Mouse (Mus musculus) cerebellum, adult 2 months (tissue): ENCODE results near the gene Dusp1.

Source experiments
- CTCF ChIP-seq: fragments of 200-500 bp; IDR thresholded peaks from 2 replicates; pipeline ENCODE4 v1.5.1; 2011; ENCODE audit warnings: low read depth, mild to moderate bottlenecking, control low read depth, low read length, moderate library complexity, borderline replicate concordance; ENCODE audit not compliant: insufficient read depth
- POLR2A ChIP-seq: fragments of 200-500 bp; IDR thresholded peaks from 2 replicates; pipeline ENCODE4 v1.6.1; 2011; ENCODE audit warnings: low read length, control low read depth, borderline replicate concordance; ENCODE audit not compliant: insufficient read depth

DNA sequence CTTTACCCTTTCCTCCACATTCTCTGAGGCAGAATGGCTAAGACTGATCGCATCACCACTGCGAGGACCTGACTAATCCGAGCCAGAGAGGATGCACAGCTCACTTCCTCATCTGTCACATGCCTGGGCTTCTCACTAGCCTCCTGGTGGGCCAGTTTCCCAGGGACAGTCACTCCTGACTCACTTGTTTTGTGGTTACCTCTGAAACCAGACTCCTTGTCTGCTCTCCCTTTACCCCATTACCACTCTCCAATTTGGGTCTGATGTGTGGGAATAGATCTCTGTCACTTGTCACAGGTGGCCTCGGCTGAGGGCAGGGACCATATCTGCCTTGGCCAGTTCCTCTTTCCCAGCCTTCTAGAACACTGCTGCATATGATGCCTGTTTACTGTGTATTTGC, 43.7 kb upstream of the Dusp1 start:
- TF ChIP-seq POLR2A (no peak), CTCF (no peak)
